Mouse (Mus musculus): ENCODE results near the gene Igsf21.

DNA sequence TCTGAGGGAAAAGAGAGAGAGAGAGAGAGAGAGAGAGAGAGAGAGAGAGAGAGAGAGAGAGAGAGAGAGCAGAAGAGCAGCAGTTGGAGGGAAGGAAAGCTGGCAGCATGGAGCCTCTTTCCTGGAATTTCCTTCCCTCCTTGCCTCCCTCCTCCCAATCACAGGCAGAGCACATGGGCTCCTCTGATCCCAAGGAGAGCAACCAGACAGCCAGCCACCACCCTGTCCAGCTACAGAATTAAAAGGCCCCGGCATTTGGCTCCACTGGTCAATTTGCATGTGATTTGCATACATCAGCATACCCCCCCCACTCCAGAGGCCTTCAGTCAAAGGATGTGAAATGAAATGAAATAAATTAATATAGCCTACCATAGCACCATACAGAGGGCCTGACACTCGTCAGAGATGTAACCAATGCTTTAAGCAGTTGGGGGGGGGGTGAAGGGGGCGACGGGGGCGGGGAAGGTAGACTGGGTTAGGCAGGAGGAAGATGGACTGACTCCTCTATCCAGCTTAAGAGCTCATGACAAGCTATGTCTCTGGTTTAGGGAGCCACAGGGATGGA lies 91.6 kb downstream of the Igsf21 start:
- TF ChIP-seq CTCF (IDR thresholded peaks at IDR 0.05; ENCODE audit: extremely low read depth, insufficient read depth, low read length), result no peak
- no peak for TF ChIP-seq POLR2A (IDR thresholded peaks at IDR 0.05; ENCODE audit: extremely low read depth, insufficient read depth, low read length)

Data from cortical plate, adult 2 months (tissue).